Mouse (Mus musculus) erythroblast, adult 5-6 weeks (primary cell): ENCODE measurements around the gene Furin. TPM values are rescaled to one million over a fixed set of nuclear protein-coding genes. Genes with fewer than 3 reads are reported as not detected.

Source experiments
- ATAC-seq: replicated peaks from 2 replicates; pipeline ENCODE4 v1.8.0; 2016; ENCODE audit warnings: moderate number of reproducible peaks, mild to moderate bottlenecking, moderate TSS enrichment, inconsistent platforms; ENCODE audit not compliant: poor library complexity, low FRiP score, severe bottlenecking
- total RNA-seq, 2 experiments: library from RNA; stranded (forward) in 1 of 2; stranded (reverse) in 1 of 2; fragments of 150-400 nt in 1 of 2; fragments of 200-764, 138-1000 nt in 1 of 2; gene quantifications; 2 replicates each; pipeline versions ENCODE4 v1.2.3 to v1.2.4; 2015 to 2017; ENCODE audit warnings: low replicate concordance in 2 of 2

The Furin gene
- total RNA-seq, 2 experiments from 2014 or later, result 23.1 to 29.1 TPM

DNA sequence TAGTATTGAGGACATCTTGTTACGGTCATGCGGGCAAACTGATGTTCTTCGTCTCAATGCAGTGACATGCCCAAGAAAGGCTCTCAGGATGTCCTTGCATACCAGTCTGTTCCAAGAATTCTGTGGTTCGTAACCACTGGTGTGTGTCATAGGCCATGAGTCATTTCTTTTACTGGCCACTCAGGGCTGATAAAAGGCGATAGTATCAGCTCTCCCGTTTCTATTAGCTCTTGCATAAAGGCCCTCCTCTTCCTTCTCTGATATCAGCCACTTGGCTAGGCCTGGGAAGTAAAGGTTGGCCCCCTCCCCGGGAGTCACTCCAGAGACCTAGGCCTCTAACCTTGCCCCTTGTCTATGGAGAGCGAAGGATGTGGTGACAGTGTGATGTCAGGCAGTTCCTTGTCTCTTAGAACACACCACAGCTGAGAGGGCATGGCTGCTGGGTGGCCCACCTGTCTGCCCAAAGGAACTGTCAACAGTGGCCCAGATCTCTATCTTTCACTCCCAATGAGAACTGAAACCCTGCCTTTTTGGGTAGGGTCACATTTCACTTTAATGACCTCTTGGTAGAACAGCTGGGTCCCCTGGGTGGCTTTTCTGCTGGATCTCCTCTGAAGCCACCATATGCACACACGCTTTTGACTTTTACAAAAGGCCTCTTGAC is 29.7 kb downstream of the Furin start:
- ATAC-seq, result no peak

GRCm38 (mm10) chr7:80374733-80375132 is 30.5 kb downstream of the Furin start:
- ATAC-seq, result no peak

DNA sequence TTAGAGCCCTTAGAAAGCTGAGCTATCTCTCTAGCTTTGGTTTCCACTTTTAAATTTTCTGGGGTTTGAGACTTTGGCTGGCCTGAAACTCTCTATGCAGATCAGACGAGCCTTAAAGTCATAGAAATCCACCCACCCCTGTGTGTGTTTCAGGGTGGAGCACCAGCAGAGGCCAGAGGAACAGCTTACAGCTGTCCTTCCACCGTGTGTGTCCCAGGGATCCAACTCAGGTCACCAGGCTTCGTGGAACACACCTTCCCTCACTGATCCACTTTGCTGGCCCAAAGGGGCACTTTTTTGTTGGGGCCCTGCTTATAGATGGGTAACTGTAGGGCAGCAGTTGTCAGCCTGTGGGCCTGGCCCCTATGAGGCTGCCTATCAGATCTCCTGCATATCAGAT is 31.0 kb downstream of the Furin start:
- no peak for ATAC-seq

GRCm38 (mm10) chr7:80373850-80374249 is 31.4 kb downstream of the Furin start:
- ATAC-seq, result no peak

- ATAC-seq, result no peak
Measured at GRCm38 (mm10) chr7:80373352-80373751, 31.9 kb downstream of the Furin start.

DNA sequence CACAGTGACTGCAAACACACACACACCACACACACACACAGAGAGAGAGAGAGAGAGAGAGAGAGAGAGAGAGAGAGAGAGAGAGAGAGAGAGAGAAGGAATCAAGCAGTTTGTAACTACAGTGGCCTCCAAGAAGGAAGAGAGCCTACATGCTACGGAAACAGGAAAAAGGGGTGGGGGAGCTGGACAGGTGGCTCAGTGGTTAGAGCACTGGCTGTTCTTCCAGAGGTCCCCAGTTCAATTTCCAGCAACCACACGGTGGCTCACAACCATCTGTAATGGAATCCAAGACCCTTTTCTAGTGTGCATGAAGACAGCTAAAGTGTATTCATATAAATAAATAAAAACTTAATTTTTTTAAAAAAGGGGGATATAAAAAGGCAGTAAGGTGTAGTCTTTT is 32.6 kb downstream of the Furin start:
- no peak for ATAC-seq

DNA sequence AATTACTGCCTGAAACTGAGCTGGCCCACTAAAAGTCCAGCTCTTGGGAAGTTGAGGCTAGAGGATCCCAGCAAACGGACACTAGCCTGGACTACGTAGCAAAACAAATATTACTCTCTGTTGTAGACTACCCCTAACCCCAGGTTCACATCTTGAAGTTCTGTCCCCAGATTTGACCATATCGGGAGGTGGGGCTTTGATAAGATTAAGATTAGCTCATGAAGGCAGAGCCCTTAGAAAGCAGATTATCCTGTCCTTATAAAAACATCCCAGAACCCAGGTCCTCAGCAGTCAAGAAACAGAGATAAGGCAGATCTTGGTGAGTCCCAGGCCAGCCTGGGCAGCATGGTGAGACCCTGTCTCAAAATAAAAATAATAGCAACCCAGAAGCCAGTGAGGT is 33.1 kb downstream of the Furin start:
- no peak for ATAC-seq

DNA sequence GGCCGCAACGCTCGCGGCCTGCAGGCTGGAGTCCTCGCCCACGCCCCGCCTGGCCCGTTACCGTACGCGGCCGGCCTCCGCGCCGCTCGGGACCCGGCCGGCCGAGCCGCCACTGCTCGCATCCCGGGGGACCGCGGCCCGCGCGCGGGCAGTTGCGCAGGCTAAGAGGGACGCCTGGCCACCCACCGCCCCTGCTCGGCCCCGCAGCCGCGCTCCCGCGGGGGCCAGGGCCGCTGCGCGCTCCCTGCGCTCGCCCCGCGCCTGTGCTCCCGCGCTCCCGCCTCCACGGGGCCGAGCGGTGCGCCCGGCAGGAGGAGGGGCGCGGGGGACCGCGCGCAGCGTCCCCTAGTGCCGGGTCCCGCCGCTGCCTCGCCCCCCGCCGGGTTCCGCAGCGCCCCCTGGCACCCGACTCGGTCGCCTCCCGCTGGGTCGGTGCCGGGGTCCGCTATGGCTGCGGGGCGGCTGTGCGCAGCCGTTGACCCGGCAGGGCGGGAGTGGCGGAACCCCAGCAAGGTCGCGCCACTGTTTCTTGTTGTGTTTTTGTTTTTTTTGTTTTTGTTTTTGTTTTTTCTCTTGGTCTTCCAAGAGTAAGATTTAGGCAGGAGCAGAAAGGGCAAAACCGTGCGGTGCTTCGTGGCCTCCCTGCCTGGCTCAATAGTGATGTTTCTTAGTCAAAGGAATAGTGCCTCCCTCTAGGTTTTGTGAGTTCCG is 34.0 kb downstream of the Furin start, which contains the start of gene Man2a2:
Gene Man2a2 (minus strand): TSS at position 335 of the 711 bp plus-strand sequence.
- ATAC-seq, result no peak

- no peak for ATAC-seq
Measured at GRCm38 (mm10) chr7:80370649-80371040, 34.6 kb downstream of the Furin start.

DNA sequence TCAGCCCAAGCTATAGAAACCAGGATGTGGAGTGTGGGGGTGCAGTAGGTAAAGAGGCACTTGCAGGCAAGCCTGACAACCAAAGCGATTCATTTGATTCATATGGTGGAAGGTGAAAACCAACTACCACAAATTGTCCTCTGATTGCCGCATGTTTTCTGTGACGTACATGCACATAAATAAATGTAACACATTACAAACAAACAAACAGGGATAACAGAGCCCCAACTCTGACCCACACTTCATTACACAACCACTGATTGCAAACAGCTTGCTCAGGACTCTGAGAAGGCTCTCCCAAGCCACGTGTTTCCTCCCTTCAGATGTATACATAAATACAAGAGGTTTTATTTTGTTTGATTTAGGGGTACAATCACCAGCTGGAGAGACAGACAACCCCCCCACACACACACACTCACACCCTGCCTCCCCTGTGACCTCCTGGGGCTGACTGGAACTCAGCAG is 35.2 kb downstream of the Furin start:
- ATAC-seq, result no peak

- ATAC-seq, result no peak
Measured at GRCm38 (mm10) chr7:80369461-80369860, 35.8 kb downstream of the Furin start.

DNA sequence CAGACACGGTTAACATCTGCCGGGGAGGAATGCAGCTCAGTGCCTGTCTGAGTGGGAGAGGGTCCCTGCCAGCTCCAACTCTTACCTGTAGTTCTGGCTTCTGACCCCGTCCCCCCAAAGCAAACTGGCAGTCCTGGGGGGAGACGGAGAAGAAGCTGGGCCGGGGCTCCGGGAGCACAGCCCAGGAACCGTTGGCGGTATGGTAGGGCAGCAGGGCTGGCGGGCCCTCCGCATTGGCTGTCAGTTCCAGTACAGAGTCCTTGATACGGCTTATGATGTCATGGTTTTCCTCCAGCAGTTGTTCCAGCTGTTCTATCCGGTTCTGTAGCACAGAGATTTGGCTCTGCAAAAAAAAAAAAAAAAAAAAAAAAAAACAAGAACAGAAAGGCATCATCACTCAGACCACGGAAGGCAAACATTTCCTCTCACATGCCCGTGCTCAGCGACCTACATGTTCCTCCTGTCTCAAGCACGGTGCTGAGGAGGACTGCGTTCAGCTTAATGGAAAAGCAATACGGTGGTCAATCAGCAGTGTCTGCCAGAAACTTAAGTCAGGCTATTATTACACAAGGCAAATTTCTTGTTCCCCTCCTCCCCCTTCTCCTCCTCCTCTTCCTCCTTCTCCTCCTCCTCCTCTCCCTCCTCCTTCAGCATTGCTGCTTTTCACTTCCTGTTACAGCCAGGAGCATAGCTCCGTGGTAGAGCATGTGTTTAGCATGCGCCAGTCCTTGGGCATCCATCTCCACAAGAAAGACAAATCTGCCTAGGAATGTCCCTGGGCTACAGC is 36.4 kb downstream of the Furin start:
- no peak for ATAC-seq

- no peak for ATAC-seq
Measured at GRCm38 (mm10) chr7:80368009-80368408, 37.2 kb downstream of the Furin start.

DNA sequence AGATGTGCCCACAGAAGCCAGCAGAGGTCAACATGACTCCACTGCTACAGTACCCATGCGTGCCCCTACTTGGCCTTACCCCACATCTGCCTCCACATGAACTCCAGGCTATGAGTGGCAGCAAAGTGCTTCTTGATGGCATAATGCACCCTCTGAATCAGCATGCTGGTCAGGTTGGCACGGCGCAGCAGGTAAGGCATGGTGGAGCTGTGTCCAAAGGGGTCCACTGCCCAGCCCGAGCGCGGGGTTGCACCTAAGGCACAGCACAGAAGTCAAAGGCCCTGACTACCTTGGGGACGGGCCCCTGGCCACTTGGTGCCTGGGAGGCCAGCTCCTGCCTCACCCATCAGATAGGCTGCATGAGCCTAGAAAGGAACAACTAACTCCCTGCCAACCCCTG is 38.0 kb downstream of the Furin start:
- ATAC-seq, result no peak

- no peak for ATAC-seq
Measured at GRCm38 (mm10) chr7:80365759-80366158, 39.5 kb downstream of the Furin start.

- no peak for ATAC-seq
Measured at GRCm38 (mm10) chr7:80360435-80360834, 44.8 kb downstream of the Furin start.

DNA sequence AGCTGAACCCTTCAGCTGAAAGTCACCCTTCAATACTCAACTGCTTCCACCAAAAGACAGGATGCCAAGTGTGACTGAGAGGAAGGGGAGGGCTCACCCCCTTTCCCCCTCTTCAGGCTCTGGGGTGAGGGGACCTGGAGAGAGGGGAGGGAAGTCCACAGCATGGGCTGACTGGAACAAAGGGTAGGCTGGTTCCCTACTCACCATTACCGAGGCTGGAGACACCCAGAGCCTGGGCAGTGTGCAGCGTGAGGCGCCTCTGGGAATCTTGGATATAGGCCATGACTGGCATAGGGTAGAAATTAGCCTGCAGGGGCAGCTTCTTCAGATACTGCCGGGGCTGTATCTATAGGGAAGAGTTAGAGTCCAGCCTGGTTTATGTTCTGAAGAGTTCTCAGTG is 47.2 kb downstream of the Furin start:
- ATAC-seq, result no peak

DNA sequence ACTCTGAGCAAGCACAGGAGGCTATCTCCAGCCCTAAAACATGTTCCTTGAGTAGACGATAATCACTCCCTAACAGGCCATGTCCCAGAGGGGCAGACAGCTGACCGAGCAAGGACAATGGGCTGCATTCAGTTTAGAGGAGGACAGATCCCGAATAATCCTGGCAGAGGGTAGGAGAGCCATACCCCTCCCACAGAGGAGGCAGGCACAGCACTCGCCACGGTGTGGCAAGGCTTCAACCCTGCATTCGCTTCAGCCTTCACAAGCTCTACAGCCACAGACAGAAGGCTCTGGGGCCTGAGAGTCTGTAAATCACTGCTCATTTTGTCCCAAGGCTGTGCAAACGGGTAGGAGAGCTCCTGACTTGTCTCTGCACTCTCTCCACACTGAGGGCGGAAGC is 48.1 kb downstream of the Furin start:
- no peak for ATAC-seq

GRCm38 (mm10) chr7:80356351-80356750 is 48.9 kb downstream of the Furin start:
- ATAC-seq, result no peak

GRCm38 (mm10) chr7:80352920-80353319 is 52.3 kb downstream of the Furin start:
- no peak for ATAC-seq

DNA sequence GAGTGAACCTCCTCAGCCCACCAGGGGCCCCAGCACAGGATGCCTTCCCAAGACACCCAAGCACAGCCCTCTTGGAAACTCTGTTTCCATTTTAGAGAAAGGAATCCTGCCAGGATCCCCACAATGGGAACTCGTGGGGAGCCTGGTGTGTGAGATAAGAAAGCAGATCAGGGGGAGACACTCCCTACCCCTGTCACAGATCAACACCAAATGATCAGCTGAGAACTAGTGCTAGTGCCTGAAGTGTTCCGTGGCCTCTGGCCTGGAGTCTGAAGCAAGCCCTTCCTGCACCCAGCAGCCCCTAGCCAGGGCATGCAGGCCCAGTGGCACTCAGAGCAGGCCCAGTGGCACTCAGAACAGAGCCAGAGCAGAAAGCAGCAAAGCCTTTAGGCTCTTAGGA is 54.4 kb downstream of the Furin start:
- no peak for ATAC-seq
